Comparison of ENCODE assay signal across 9 mouse cellular contexts in the genomic region with DNA sequence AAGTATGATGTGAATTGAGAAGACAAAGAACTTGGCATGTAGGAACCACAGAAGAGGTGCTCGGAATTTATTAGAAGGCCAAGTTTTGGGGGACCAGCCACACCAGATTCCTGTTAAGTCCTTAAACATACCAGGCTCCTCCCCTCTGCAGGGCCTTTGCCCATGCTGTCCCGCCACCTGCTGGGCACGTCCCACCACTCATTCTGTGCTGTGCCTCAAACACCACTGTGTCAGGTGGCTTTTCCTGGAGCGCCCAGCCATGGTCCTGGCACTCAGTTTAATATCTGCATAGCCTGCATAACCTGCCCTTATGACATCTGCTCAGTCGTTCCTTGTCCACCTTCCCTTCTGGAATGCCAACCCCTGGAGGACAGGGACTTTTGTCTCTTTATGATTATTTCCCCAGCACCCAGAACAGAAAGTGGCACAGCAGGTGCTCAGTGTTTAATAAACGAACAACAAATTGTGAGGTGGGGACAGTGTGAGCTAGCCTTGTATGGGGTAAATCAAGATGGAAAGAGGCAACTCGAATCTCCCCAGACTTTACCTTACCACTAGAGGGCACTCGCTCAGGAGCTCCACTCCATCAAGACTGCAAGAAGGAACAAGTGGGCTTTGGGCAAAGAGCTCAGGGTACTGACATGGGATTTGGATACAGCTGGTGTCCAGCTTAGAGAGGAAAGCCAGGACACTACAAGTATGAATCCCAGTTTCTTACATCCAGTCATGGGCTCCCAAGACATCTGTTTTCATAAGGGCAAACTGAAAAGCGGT. TPM values are rescaled to one million over a fixed set of nuclear protein-coding genes. Genes with fewer than 3 reads are reported as not detected.
DNase-seq lines count a peak whose midpoint lies in the region; ATAC-seq and TF ChIP-seq lines count a peak whose summit lies in the region.
"Had no signal": no experiment of that assay in that cellular context is flagged by ENCODE, and none has a peak within 500 bp of the region (broad histone marks: within the 10 kb centered on the region; RNA-seq: fewer than 3 reads in every experiment).

No protein-coding gene starts in this region.

- intact Hi-C loops in left cerebral cortex, postnatal 25 days (cut with DNase I), result no loop called here
- intact Hi-C loops in left cerebral cortex, postnatal 4 days (cut with DNase I), result no loop called here

- WGBS in bone marrow, adult 2 months, result 45% methylated on average over 9 of the region's 9 CpGs

- H3K4me3 ChIP-seq in bone marrow, adult 2 months (replicated peaks; ENCODE audit: control insufficient read depth, low read depth, low read length), result no peak overlapping the region

- no peak overlapping the region for H3K27ac ChIP-seq in bone marrow, adult 2 months (ENCODE audit: control insufficient read depth, insufficient read depth, low read depth, low read length, poor library complexity)

- peak; percentile 79 for TF ChIP-seq CTCF in bone marrow, adult 2 months (IDR thresholded peaks at IDR 0.05; ENCODE audit: control insufficient read depth, insufficient read depth, low read length)

- DNase-seq in embryo, embryonic 10 days (ENCODE audit: low spot score), result peak; percentile 53
- DNase-seq in embryo, embryonic 9.5 days (ENCODE audit: extremely low spot score), result no peak
- peak; percentile 50 to 56 for DNase-seq in left cerebral cortex, postnatal 25 days (ENCODE audit: low spot score in 2 of 2)
- DNase-seq in left cerebral cortex, postnatal 4 days, result no peak
- peak; percentile 59 to 61 for DNase-seq in kidney, postnatal 25 days

- no peaks in the 10 kb centered on the region for H3K4me1 ChIP-seq in bone marrow, adult 2 months (ENCODE audit: control insufficient read depth, insufficient read depth, low read length)

- 0 out of 2 replicates have a peak, but pooled peaks have one; percentile 20 for ATAC-seq in neutrophil, adult 5-6 weeks (ENCODE audit: extremely low read depth, insufficient number of reproducible peaks, low FRiP score, poor library complexity, severe bottlenecking)
- ATAC-seq in monocyte, adult 5-6 weeks (replicated peaks; ENCODE audit: insufficient number of reproducible peaks, low FRiP score, low TSS enrichment, poor library complexity, severe bottlenecking), result no peak

- TF ChIP-seq POLR2A in bone marrow, adult 2 months (IDR thresholded peaks at IDR 0.05; ENCODE audit: borderline replicate concordance, control insufficient read depth, low read depth, low read length), result no peak

RNA-seq across cellular contexts. Expression of a gene that starts 2.4 kb away (rescaled TPM):
- 10 to 100 TPM; 55.0 to 56.7 TPM for total RNA-seq in left cerebral cortex, postnatal 25 days (2021)
- 100 to 1,000 TPM; 114 to 122 TPM for total RNA-seq in left cerebral cortex, postnatal 4 days (2021)
- 11.8 and 15.5 TPM in 2 replicates for polyA plus RNA-seq in bone marrow, adult 2 months (2011; ENCODE audit: insufficient read depth, insufficient read length, low replicate concordance, missing spikeins)
- total RNA-seq in neutrophil, adult 5-6 weeks (2017), result 9.1 and 12.3 TPM in 2 replicates
- 3.1 to 11.8 TPM (median 6.5 TPM) in 3 replicates for total RNA-seq in monocyte, adult 5-6 weeks (2017)

RNA-seq across cellular contexts. Expression of a gene that starts 16.5 kb away (rescaled TPM):
- 1 to 10 TPM; 3.9 to 4.1 TPM for total RNA-seq in left cerebral cortex, postnatal 25 days (2021)
- total RNA-seq in left cerebral cortex, postnatal 4 days (2021), result 1 to 10 TPM; 1.5 to 1.9 TPM
- polyA plus RNA-seq in bone marrow, adult 2 months (2011; ENCODE audit: insufficient read depth, insufficient read length, low replicate concordance, missing spikeins), result 20.7 and 58.8 TPM in 2 replicates
- total RNA-seq in neutrophil, adult 5-6 weeks (2017), result 190 and 210 TPM in 2 replicates
- total RNA-seq in monocyte, adult 5-6 weeks (2017), result 48.3 to 120 TPM (median 73.9 TPM) in 3 replicates

RNA-seq across cellular contexts. Expression of a gene that starts 36.4 kb away (rescaled TPM):
- 100 to 1,000 TPM; 179 to 230 TPM for total RNA-seq in left cerebral cortex, postnatal 25 days (2021)
- 100 to 1,000 TPM in 1 of 2 experiments, 10 to 100 TPM in 1; 98.5 to 109 TPM for total RNA-seq in left cerebral cortex, postnatal 4 days (2021)
- polyA plus RNA-seq in bone marrow, adult 2 months (2011; ENCODE audit: insufficient read depth, insufficient read length, low replicate concordance, missing spikeins), result 141 and 225 TPM in 2 replicates
- total RNA-seq in neutrophil, adult 5-6 weeks (2017), result 275 and 277 TPM in 2 replicates
- 111 to 195 TPM (median 157 TPM) in 3 replicates for total RNA-seq in monocyte, adult 5-6 weeks (2017)

RNA-seq across cellular contexts. Expression of a gene that starts 37.1 kb away (rescaled TPM):
- total RNA-seq in left cerebral cortex, postnatal 25 days (2021), result not detected
- total RNA-seq in left cerebral cortex, postnatal 4 days (2021), result not detected
- polyA plus RNA-seq in bone marrow, adult 2 months (2011; ENCODE audit: insufficient read depth, insufficient read length, low replicate concordance, missing spikeins), result 0.95 and 3.4 TPM in 2 replicates
- 8.3 and 8.8 TPM in 2 replicates for total RNA-seq in neutrophil, adult 5-6 weeks (2017)
- 7.1 to 34.0 TPM (median 12.8 TPM) in 3 replicates for total RNA-seq in monocyte, adult 5-6 weeks (2017)
- total RNA-seq: heart, postnatal 36 days had no signal

Comparison
In these comparisons a context has a peak if more than half of its experiments do, and no peak if none do; other contexts are left out.
1. DNase-seq: peak in embryo, embryonic 10 days (single experiment), left cerebral cortex, postnatal 25 days (2 of 2) and kidney, postnatal 25 days (2 of 2); none in embryo, embryonic 9.5 days (single experiment) and left cerebral cortex, postnatal 4 days (single experiment).